Mouse (Mus musculus): ENCODE data around the gene Sox11. TPM values are rescaled to one million over a fixed set of nuclear protein-coding genes. Genes with fewer than 3 reads are reported as not detected.

Gene Sox11
- polyA plus RNA-seq, 1 experiment from 2014 or later, result 220 TPM

- peak overlapping the region; percentile 99 for H3K4me3 ChIP-seq
- no peaks in the 10 kb centered on the region for H3K27me3 ChIP-seq
- peak overlapping the region; percentile 100 for H3K27ac ChIP-seq
- ATAC-seq (ENCODE audit: low FRiP score, low read depth), result peak; percentile 93
- peaks cover 9% of the 10 kb centered on the region; the same call in 1 of the 2 replicates for H3K36me3 ChIP-seq
- WGBS, result under 1% methylated on average over 83 of the region's 83 CpGs
- H3K4me2 ChIP-seq (replicated peaks), result peak overlapping the region; percentile 70
- peaks cover 18% of the 10 kb centered on the region for H3K4me1 ChIP-seq
- peak overlapping the region; percentile 100 for H3K9ac ChIP-seq
- H3K9me3 ChIP-seq, result no peaks in the 10 kb centered on the region
These were observed 574 bp upstream of the Sox11 start for GRCm38 (mm10) chr12:27342691-27343605.

GRCm38 (mm10) chr12:27341130-27341870 lies 1.1 kb downstream of the Sox11 start:
- Histone ChIP-seq H3K4me3 (peak overlapping the region; percentile 99), H3K9ac (peak overlapping the region; percentile 100), H3K9me3 (no peaks in the 10 kb centered on the region), H3K36me3 (peaks cover 11% of the 10 kb centered on the region; the same call in 1 of the 2 replicates), H3K27me3 (no peaks in the 10 kb centered on the region), H3K4me2 (replicated peaks) (peak overlapping the region; percentile 59), H3K27ac (peak overlapping the region; percentile 100), H3K4me1 (peaks cover 15% of the 10 kb centered on the region)
- WGBS, result under 1% methylated on average over 73 of the region's 80 CpGs
- ATAC-seq (ENCODE audit: low FRiP score, low read depth), result no peak

DNA sequence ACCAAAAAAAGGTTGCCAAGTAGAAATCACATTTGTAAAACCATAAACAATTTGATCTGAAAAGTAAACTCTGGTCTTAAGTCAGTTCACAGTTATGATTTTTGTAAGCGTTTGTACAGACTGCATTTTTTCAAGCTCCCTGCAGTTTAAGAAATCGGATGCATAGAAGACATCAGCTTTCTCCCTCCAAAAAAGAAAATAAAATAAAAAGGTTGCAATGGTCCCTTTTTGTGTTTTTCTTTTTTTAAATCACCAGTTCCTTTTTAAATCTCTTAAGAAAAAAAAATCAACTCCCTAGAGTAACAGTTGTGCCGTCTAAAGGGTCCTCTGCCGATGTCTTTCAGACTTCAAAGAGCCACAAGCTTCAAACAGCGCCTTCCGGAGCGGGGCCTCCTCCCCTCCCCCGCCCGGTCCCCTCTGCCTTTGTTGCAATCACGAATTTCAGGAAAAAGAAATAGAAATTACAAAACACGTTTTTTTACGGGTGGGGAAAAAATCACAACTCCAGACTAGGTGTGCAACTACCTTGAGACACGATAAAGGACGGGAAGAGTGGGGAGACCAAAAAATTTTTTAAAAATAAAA lies 1.8 kb downstream of the Sox11 start:
- Histone ChIP-seq H3K36me3 (peaks cover 16% of the 10 kb centered on the region; the same call in 1 of the 2 replicates), H3K27ac (peak overlapping the region; percentile 100), H3K4me2 (replicated peaks) (peak overlapping the region; percentile 59), H3K4me3 (peak overlapping the region; percentile 99), H3K9ac (peak overlapping the region; percentile 100), H3K9me3 (no peaks in the 10 kb centered on the region), H3K27me3 (no peaks in the 10 kb centered on the region), H3K4me1 (peaks cover 20% of the 10 kb centered on the region)
- WGBS, result under 1% methylated on average over 14 of the region's 14 CpGs
- ATAC-seq (ENCODE audit: low FRiP score, low read depth), result no peak

GRCm38 (mm10) chr12:27339171-27339751 lies 3.1 kb downstream of the Sox11 start:
- Histone ChIP-seq H3K27ac (peak overlapping the region; percentile 94), H3K4me1 (peaks cover 24% of the 10 kb centered on the region), H3K4me3 (peak overlapping the region; percentile 91), H3K4me2 (replicated peaks) (peak overlapping the region; percentile 72), H3K36me3 (peaks cover 26% of the 10 kb centered on the region), H3K9ac (peak overlapping the region; percentile 100), H3K9me3 (no peaks in the 10 kb centered on the region), H3K27me3 (no peaks in the 10 kb centered on the region)
- under 1% methylated on average over 46 of the region's 47 CpGs for WGBS
- ATAC-seq (ENCODE audit: low FRiP score, low read depth), result no peak

DNA sequence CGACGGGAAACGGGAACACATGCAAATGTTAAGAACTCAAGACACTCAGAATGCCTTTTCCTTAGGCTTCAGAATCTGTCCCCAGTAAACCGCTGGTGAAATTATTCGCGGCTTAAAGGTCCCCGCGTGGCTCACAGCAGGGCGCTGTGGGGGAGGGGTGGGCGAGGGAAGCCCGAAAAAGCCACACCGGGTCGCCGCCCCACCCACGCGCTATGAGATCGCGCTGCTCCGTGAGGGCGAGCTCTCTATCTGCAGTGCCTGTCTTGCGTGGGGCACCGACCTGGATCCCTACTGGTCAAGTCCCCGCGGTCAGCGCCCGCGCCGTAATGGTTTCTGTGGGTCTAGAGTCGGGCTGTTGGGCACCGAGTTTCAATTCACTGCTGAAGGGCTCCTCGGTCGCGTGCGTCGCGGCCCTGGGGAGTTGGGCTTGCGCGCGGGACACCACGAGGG lies 3.6 kb downstream of the Sox11 start:
- peak overlapping the region; percentile 91 for H3K4me3 ChIP-seq
- no peaks in the 10 kb centered on the region for H3K9me3 ChIP-seq
- H3K27ac ChIP-seq, result peak overlapping the region; percentile 94
- H3K27me3 ChIP-seq, result no peaks in the 10 kb centered on the region
- peaks cover 20% of the 10 kb centered on the region for H3K4me1 ChIP-seq
- H3K36me3 ChIP-seq, result peaks cover 29% of the 10 kb centered on the region
- H3K9ac ChIP-seq, result peak overlapping the region; percentile 100
- under 1% methylated on average over 40 of the region's 40 CpGs for WGBS
- H3K4me2 ChIP-seq (replicated peaks), result peak overlapping the region; percentile 72
- no peak for ATAC-seq (ENCODE audit: low FRiP score, low read depth)

GRCm38 (mm10) chr12:27338116-27338515 lies 4.3 kb downstream of the Sox11 start:
- Histone ChIP-seq H3K9ac (peak overlapping the region; percentile 100), H3K4me3 (peak overlapping the region; percentile 91), H3K27ac (peak overlapping the region; percentile 94; the same call in 1 of the 2 replicates), H3K36me3 (peaks cover 35% of the 10 kb centered on the region), H3K27me3 (no peaks in the 10 kb centered on the region), H3K9me3 (no peaks in the 10 kb centered on the region), H3K4me2 (replicated peaks) (peak overlapping the region; percentile 72), H3K4me1 (peaks cover 20% of the 10 kb centered on the region)
- no peak for ATAC-seq (ENCODE audit: low FRiP score, low read depth)
- WGBS, result 2% methylated on average over 12 of the region's 12 CpGs

DNA sequence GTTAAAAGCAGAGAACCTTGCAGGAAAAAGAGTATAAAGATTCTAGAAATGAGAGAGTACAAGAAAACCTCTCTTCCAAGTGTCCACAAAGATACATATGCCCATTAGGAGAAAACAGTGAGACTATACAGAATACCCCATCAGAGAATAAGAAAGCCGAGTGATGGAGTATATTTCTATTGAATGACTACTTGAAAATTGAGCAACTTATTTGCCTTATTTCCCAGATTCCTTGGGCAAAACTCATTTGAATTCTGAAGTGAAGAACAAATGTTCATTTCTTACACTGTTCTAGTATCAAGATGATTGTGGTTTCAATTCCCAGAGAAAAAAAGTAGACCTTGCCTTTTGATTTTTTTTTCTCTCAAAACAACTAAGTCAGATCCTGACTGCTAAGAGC lies 4.9 kb downstream of the Sox11 start:
- peak overlapping the region; percentile 91 for H3K4me3 ChIP-seq

DNA sequence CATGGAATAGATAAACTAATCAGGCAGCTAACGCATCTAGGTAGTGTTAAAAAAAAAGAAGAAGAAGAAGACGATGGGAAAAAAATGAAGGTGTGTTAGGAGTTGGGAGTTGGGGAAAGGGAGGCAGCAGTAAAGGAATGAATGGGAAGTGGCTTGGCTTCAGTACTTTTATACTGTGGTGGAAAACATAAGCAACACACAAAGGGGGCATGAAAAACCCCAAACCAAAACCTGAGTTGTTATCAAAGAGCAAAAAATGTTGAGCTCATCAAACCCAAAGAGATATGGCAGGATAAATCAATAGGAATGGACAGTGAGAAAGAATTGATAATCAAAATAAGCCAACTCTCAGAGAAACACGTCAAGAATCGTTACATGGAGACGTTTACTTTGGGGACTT lies 5.6 kb downstream of the Sox11 start:
- Histone ChIP-seq H3K4me2 (replicated peaks) (peak overlapping the region; percentile 72), H3K9ac (peak overlapping the region; percentile 100), H3K36me3 (peaks cover 36% of the 10 kb centered on the region), H3K4me1 (peaks cover 20% of the 10 kb centered on the region), H3K27me3 (no peaks in the 10 kb centered on the region), H3K27ac (peak overlapping the region; percentile 94; the same call in 1 of the 2 replicates), H3K4me3 (peak overlapping the region; percentile 91), H3K9me3 (no peaks in the 10 kb centered on the region)
- WGBS, result 31% methylated on average over 5 of the region's 5 CpGs
- ATAC-seq (ENCODE audit: low FRiP score, low read depth), result no peak

More for the DNA sequence above, 4.9 kb downstream of the Sox11 start:
- H3K9me3 ChIP-seq, result no peaks in the 10 kb centered on the region
- H3K27me3 ChIP-seq, result no peaks in the 10 kb centered on the region
- peak overlapping the region; percentile 72 for H3K4me2 ChIP-seq (replicated peaks)
- peaks cover 36% of the 10 kb centered on the region for H3K36me3 ChIP-seq
- ATAC-seq (ENCODE audit: low FRiP score, low read depth), result no peak
- WGBS, result 16% methylated on average over 1 of the region's 1 CpGs
- peak overlapping the region; percentile 94; the same call in 1 of the 2 replicates for H3K27ac ChIP-seq
- H3K9ac ChIP-seq, result peak overlapping the region; percentile 100
- peaks cover 20% of the 10 kb centered on the region for H3K4me1 ChIP-seq

DNA sequence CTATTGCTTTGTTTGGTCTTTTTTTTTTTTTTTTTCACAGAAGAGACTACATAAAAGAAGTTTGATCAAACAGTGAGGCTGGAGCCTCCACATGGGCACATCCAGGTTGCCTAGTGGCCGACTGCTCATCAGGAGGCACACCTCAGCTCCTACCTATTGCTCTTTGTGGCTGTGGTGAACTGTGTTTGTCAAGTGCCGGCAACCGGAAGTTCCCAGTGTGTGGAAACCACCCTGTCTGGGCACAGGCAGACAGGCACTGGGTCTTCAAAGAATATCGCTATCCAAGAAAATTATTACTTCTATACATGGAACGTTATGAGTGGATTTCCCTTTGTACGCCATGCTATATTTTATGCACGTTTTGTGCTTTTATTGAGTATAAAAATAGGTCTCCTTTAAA lies 6.0 kb downstream of the Sox11 start:
- H3K36me3 ChIP-seq, result peaks cover 36% of the 10 kb centered on the region
- peak overlapping the region; percentile 100 for H3K9ac ChIP-seq
- 53% methylated on average over 7 of the region's 7 CpGs for WGBS
- H3K27ac ChIP-seq, result no peak overlapping the region; the same call in 1 of the 2 replicates
- peak overlapping the region; percentile 72 for H3K4me2 ChIP-seq (replicated peaks)
- peak overlapping the region; percentile 91 for H3K4me3 ChIP-seq
- H3K4me1 ChIP-seq, result peaks cover 20% of the 10 kb centered on the region
- H3K9me3 ChIP-seq, result no peaks in the 10 kb centered on the region
- ATAC-seq (ENCODE audit: low FRiP score, low read depth), result no peak
- no peaks in the 10 kb centered on the region for H3K27me3 ChIP-seq

DNA sequence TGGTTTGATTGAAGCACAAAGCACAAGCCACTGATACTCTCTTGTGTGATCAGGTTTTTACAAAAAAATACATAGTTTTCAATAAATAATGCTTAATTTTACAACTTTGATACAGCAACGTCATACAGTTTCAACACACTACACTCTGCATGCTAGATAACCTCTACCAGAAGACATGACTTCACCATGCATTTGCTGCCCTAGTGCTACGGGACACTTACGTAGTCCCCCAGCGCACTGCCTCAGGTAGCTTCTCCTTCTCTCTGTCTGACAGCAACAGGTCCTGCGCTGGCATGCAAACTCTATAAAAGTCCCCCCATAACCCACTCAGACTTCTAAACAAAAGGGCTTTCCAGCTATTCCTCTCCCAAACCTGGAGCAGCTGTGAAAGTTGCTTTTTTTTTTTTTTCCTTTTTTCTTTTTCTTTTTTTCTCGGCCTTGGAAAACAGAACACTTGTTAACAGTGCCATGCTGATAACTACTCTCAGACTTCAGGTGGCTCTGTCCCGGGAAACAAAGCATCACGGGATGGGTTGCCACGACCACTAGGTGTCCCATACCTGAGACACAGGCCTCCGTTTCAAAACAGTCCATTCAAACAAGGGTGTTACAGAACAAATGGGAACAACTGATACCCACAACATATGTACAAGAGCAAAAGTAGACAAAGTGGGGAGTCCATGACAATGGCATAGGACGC lies 6.9 kb downstream of the Sox11 start:
- Histone ChIP-seq H3K9ac (no peak overlapping the region), H3K4me1 (peaks cover 20% of the 10 kb centered on the region), H3K4me3 (peak overlapping the region; percentile 91), H3K27ac (no peak overlapping the region; the same call in 1 of the 2 replicates), H3K27me3 (no peaks in the 10 kb centered on the region), H3K9me3 (no peaks in the 10 kb centered on the region), H3K4me2 (replicated peaks) (peak overlapping the region; percentile 72), H3K36me3 (peaks cover 36% of the 10 kb centered on the region)
- ATAC-seq (ENCODE audit: low FRiP score, low read depth), result no peak
- WGBS, result 51% methylated on average over 11 of the region's 11 CpGs

GRCm38 (mm10) chr12:27333590-27333989 lies 8.8 kb downstream of the Sox11 start:
- H3K4me1 ChIP-seq, result peaks cover 20% of the 10 kb centered on the region
- H3K36me3 ChIP-seq, result peaks cover 27% of the 10 kb centered on the region
- H3K4me3 ChIP-seq, result no peak overlapping the region
- no peaks in the 10 kb centered on the region for H3K9me3 ChIP-seq
- WGBS, result 86% methylated on average over 3 of the region's 3 CpGs
- H3K27me3 ChIP-seq, result no peaks in the 10 kb centered on the region
- no peak for ATAC-seq (ENCODE audit: low FRiP score, low read depth)
- H3K4me2 ChIP-seq (replicated peaks), result no peak overlapping the region
- H3K27ac ChIP-seq, result 0 out of 2 replicates have a peak overlapping the region, but pooled peaks have one; percentile 10
- H3K9ac ChIP-seq, result no peak overlapping the region

Measured in limb, embryonic 13.5 days (tissue).